Mouse (Mus musculus): Measurements from ENCODE around the gene Nop16. TPM values are rescaled to one million over a fixed set of nuclear protein-coding genes. Genes with fewer than 3 reads are reported as not detected.

The Nop16 gene
- polyA plus RNA-seq, 1 experiment from 2014 or later: 71.2 TPM

DNA sequence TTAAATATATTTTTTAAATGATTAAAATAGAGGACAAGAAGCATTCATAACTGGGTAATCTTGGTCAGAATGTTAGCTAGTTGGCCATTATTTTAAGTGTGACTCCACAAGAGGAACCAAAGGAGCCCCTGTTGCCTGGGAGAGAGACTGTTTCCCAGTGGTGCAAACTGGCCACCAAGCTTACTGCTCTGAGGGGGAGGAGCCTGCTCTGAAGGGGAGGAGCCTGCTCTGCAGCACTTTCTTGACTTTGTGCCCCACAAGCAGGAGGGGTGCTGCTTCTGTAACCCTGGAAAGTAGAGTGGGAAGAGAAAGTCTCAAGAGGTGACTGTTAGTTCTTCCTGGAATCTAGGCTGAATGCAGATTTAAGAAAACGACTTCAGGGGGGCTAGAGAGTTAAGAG lies 20.6 kb downstream of the Nop16 start:
- H3K4me2 ChIP-seq (ENCODE audit: low read depth, low read length): no peak overlapping the region
- no peaks in the 10 kb centered on the region for H3K27me3 ChIP-seq (ENCODE audit: control insufficient read depth, insufficient read depth, low read depth, low read length)
- H3K4me3 ChIP-seq (ENCODE audit: low read length): no peak overlapping the region
- peaks cover 3% of the 10 kb centered on the region for H3K4me1 ChIP-seq (replicated peaks; ENCODE audit: control insufficient read depth, insufficient read depth, low read length)
- 28% methylated on average over 1 of the region's 1 CpGs for WGBS
- no peaks in the 10 kb centered on the region for H3K36me3 ChIP-seq (ENCODE audit: control insufficient read depth, insufficient read depth, low read length)
- no peaks in the 10 kb centered on the region for H3K9me3 ChIP-seq (ENCODE audit: control insufficient read depth, low read length)
- no peak overlapping the region for H3K9ac ChIP-seq (ENCODE audit: low read length)
- no peak for ATAC-seq (ENCODE audit: low read depth)
- H3K27ac ChIP-seq (ENCODE audit: low read length): no peak overlapping the region

DNA sequence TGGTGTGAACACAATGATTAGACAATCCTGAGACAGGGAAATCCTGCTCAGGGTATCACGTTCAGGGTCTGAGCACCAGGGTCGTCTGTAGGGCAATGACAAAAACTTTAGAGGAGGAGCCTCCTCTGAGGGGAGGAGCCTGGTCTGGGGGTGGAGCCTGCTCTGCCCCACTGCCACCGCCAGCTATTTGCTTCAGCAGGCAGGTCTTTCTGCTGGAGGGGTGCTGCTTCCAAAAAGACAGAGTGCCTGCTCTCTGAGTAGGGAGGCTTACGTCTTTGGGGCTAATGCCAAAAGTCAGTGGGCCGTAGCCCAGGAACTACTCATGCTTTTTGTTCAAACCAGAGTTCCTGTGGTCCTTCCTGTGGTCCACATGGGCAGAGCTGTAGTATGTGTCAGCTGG lies 21.5 kb downstream of the Nop16 start:
- Histone ChIP-seq H3K4me2 (ENCODE audit: low read depth, low read length) (no peak overlapping the region), H3K27ac (ENCODE audit: low read length) (no peak overlapping the region), H3K9ac (ENCODE audit: low read length) (no peak overlapping the region), H3K4me1 (replicated peaks; ENCODE audit: control insufficient read depth, insufficient read depth, low read length) (peaks cover 8% of the 10 kb centered on the region), H3K27me3 (ENCODE audit: control insufficient read depth, insufficient read depth, low read depth, low read length) (no peaks in the 10 kb centered on the region), H3K36me3 (ENCODE audit: control insufficient read depth, insufficient read depth, low read length) (no peaks in the 10 kb centered on the region), H3K4me3 (ENCODE audit: low read length) (no peak overlapping the region), H3K9me3 (ENCODE audit: control insufficient read depth, low read length) (no peaks in the 10 kb centered on the region)
- 37% methylated on average over 5 of the region's 5 CpGs for WGBS
- ATAC-seq (ENCODE audit: low read depth): no peak

DNA sequence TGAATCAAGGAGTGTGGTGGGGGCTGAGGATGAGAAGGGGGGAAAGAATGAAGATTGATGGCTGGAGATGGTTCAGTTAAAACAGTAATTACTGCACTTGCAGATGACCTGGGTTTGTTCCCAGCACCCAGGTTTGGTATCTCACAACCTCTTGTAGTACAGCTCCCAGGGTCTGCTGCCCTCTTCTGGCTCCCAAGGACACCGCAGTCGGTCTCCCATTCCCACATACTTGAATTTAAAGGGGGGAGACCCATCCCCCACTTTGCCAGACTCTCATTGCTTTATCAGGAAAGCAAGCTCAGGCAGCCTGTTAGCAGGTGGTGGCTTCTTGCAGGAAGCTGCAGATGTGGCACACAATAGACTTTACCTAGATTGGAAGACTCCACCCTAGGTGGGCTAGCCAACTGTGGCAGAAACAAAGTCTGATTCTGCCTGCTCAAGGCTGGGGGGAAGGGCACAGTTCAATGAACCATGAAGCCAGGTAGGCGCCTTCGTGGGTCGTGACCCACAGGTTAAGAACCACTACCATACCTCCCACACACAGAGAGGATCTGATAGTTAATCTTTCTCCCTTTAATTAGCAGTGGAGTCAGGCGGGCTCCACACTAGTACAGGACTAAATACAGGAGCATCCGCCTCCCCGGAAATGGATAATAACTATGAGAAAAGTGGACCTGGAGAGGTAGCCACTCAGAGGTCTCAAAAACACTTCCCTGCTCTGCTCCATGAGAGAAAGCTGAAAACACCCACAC lies 24.1 kb downstream of the Nop16 start:
- Histone ChIP-seq H3K27ac (ENCODE audit: low read length) (peak overlapping the region; percentile 43; the same call in 1 of the 2 replicates), H3K9ac (ENCODE audit: low read length) (peak overlapping the region; percentile 95), H3K4me2 (ENCODE audit: low read depth, low read length) (peak overlapping the region; percentile 71), H3K4me3 (ENCODE audit: low read length) (peak overlapping the region; percentile 95), H3K27me3 (ENCODE audit: control insufficient read depth, insufficient read depth, low read depth, low read length) (no peaks in the 10 kb centered on the region), H3K4me1 (replicated peaks; ENCODE audit: control insufficient read depth, insufficient read depth, low read length) (peaks cover 8% of the 10 kb centered on the region), H3K36me3 (ENCODE audit: control insufficient read depth, insufficient read depth, low read length) (peaks cover 7% of the 10 kb centered on the region; the same call in 1 of the 2 replicates), H3K9me3 (ENCODE audit: control insufficient read depth, low read length) (no peaks in the 10 kb centered on the region)
- 39% methylated on average over 8 of the region's 8 CpGs for WGBS
- peak; percentile 60 for ATAC-seq (ENCODE audit: low read depth)

DNA sequence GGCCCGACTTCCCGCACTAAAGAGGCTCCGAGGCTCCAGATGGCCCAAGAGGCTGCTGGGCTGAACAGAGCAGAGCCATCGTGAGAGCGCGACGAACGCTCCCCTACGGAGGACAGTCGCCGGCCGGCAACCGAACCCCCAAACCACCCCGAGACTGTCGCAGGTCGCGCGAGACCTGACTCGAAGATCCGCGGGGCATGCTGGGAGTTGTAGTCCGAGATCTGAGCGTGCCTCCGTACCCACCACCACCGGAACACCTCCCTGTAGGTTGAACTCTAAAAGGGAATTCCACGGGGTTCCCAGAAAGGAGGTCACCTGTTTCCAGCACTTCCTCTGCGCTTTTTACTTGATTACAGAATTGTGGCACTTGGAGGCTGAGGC lies 24.7 kb downstream of the Nop16 start, which contains the start of gene 4833439L19Rik:
TSS of gene 4833439L19Rik (minus strand) at position 235 of the 381 bp plus-strand sequence.
- Histone ChIP-seq H3K9ac (ENCODE audit: low read length) (peak within 1 kb of the TSS; percentile 95), H3K27me3 (ENCODE audit: control insufficient read depth, insufficient read depth, low read depth, low read length) (no peaks in the 10 kb centered on the region), H3K27ac (ENCODE audit: low read length) (peak within 1 kb of the TSS; percentile 43; the same call in 1 of the 2 replicates), H3K36me3 (ENCODE audit: control insufficient read depth, insufficient read depth, low read length) (peaks cover 12% of the 10 kb centered on the region; the same call in 1 of the 2 replicates), H3K4me2 (ENCODE audit: low read depth, low read length) (peak within 1 kb of the TSS; percentile 89), H3K9me3 (ENCODE audit: control insufficient read depth, low read length) (no peaks in the 10 kb centered on the region), H3K4me1 (replicated peaks; ENCODE audit: control insufficient read depth, insufficient read depth, low read length) (peaks cover 8% of the 10 kb centered on the region), H3K4me3 (ENCODE audit: low read length) (peak within 1 kb of the TSS; percentile 95)
- peak; percentile 98 for ATAC-seq (ENCODE audit: low read depth)
- under 1% methylated on average over 23 of the region's 27 CpGs for WGBS

DNA sequence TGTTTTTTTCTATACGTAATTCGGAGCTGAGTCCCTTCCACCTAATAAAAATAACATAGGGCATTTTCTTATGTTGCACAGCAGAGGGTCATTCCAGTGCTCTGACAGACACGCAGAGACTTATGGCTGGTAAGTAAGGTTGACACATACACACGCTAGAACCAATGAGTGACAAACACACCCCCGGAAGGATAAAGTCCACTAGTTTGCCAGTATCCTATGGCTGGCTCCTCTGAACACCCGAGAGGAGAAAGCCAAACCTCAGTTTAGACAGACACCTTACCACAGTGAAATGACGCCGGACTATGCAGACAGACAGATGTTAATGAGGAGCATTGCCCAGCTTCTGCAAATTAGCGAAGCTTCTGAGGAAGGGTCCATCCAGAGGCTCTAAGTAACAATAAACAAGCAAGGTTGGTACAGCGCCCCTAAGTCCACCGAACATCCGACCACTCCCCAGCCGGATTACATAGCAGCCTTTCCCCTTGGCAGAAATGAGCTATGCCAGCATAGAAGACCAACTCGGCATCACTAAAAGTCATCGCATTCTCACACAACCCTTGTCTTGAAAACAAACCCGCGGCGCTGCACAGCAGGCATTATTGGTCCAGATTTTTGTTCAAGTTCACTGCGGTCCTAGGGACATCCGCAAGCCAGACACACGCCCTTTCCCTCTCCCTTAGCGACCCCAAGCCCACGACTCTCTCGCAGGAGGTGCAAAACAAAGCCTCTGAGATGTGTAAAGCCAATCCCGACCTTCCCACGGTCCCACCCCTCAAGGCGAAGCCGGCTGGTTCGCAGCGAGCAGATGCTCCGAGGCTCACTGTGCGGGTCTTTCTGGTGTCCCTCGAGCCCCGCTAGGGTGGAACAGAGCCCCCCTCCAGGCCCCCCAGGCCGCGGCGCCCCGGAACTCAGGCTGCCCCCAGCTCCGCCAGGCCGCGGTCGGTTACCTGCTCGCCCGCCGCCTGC lies 25.4 kb downstream of the Nop16 start:
- peaks cover 8% of the 10 kb centered on the region for H3K4me1 ChIP-seq (replicated peaks; ENCODE audit: control insufficient read depth, insufficient read depth, low read length)
- peak; percentile 53; the same call in 1 of the 2 replicates for ATAC-seq (ENCODE audit: low read depth)
- peak overlapping the region; percentile 89 for H3K4me2 ChIP-seq (ENCODE audit: low read depth, low read length)
- H3K27ac ChIP-seq (ENCODE audit: low read length): no peak overlapping the region
- H3K9ac ChIP-seq (ENCODE audit: low read length): peak overlapping the region; percentile 95
- peaks cover 17% of the 10 kb centered on the region; the same call in 1 of the 2 replicates for H3K36me3 ChIP-seq (ENCODE audit: control insufficient read depth, insufficient read depth, low read length)
- no peaks in the 10 kb centered on the region for H3K27me3 ChIP-seq (ENCODE audit: control insufficient read depth, insufficient read depth, low read depth, low read length)
- 9% methylated on average over 42 of the region's 45 CpGs for WGBS
- H3K9me3 ChIP-seq (ENCODE audit: control insufficient read depth, low read length): no peaks in the 10 kb centered on the region
- H3K4me3 ChIP-seq (ENCODE audit: low read length): peak overlapping the region; percentile 95

DNA sequence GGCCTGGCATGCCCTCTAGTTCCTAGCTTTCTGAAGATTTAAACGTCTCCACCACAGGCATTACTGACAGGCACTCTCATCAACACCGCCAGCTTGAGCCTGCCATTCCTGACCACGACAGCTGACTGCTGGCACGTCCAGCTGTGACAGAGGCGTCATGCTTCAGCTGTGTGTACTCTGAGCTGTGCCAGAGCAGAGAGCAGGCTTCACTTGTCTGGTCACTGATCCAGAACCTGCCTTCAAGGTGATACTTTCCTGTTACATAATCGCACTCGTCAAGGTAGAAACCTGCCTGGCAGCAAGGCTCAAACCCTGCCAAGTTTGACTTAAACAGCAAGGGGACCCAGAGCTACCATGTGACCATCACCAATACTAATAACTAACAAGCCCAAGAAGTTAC lies 27.3 kb downstream of the Nop16 start:
- Histone ChIP-seq H3K27ac (ENCODE audit: low read length) (no peak overlapping the region), H3K4me3 (ENCODE audit: low read length) (no peak overlapping the region), H3K4me2 (ENCODE audit: low read depth, low read length) (no peak overlapping the region), H3K27me3 (ENCODE audit: control insufficient read depth, insufficient read depth, low read depth, low read length) (no peaks in the 10 kb centered on the region), H3K9ac (ENCODE audit: low read length) (no peak overlapping the region), H3K4me1 (replicated peaks; ENCODE audit: control insufficient read depth, insufficient read depth, low read length) (peaks cover 8% of the 10 kb centered on the region), H3K36me3 (ENCODE audit: control insufficient read depth, insufficient read depth, low read length) (peaks cover 34% of the 10 kb centered on the region), H3K9me3 (ENCODE audit: control insufficient read depth, low read length) (no peaks in the 10 kb centered on the region)
- WGBS: 75% methylated on average over 7 of the region's 7 CpGs
- no peak for ATAC-seq (ENCODE audit: low read depth)

DNA sequence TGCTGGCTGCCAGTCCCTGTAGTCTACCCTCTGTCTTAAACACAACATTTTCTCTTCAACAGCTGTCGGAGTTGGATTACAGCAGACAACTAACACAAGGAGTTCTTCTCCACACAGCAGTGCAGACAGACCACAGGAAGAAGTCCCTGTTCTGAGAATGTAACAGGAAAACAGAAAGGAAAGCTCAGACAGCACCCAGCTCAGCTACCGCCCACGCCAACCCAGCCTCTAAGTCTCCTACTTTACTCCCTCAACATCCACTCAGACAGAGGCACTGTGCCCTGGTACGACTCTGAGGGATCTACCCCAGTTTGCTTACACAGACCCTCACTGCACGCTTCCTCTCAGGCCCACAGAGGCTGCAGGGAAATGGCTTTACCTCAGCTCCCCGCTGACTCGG lies 29.3 kb downstream of the Nop16 start:
- H3K9me3 ChIP-seq (ENCODE audit: control insufficient read depth, low read length): no peaks in the 10 kb centered on the region
- H3K36me3 ChIP-seq (ENCODE audit: control insufficient read depth, insufficient read depth, low read length): peaks cover 39% of the 10 kb centered on the region
- WGBS: 83% methylated on average over 7 of the region's 7 CpGs
- H3K4me3 ChIP-seq (ENCODE audit: low read length): no peak overlapping the region
- no peaks in the 10 kb centered on the region for H3K27me3 ChIP-seq (ENCODE audit: control insufficient read depth, insufficient read depth, low read depth, low read length)
- ATAC-seq (ENCODE audit: low read depth): no peak
- peaks cover 8% of the 10 kb centered on the region for H3K4me1 ChIP-seq (replicated peaks; ENCODE audit: control insufficient read depth, insufficient read depth, low read length)
- H3K4me2 ChIP-seq (ENCODE audit: low read depth, low read length): no peak overlapping the region
- H3K27ac ChIP-seq (ENCODE audit: low read length): no peak overlapping the region
- H3K9ac ChIP-seq (ENCODE audit: low read length): no peak overlapping the region

DNA sequence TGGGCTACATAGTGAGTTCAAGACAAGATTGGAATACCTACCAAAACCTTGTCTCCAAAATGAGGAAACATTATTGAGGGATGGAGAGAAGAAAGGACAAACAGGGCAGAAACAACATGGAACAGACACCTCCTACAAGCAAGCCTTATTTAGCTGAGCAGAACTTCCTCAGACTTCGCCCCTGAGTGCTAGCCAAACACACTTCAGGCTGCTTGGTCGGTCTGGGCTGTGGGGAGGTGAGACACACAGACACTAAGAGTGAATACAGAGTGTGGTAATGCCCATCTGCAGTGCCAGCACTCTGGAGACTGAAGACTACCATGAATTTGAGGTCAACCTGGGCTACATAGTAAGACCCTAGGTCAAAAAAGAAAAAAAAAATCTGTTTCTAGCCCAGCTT lies 30.2 kb downstream of the Nop16 start:
- 81% methylated on average over 2 of the region's 2 CpGs for WGBS
- Histone ChIP-seq H3K27ac (ENCODE audit: low read length) (no peak overlapping the region), H3K36me3 (ENCODE audit: control insufficient read depth, insufficient read depth, low read length) (peaks cover 40% of the 10 kb centered on the region), H3K9me3 (ENCODE audit: control insufficient read depth, low read length) (no peaks in the 10 kb centered on the region), H3K4me3 (ENCODE audit: low read length) (no peak overlapping the region), H3K4me1 (replicated peaks; ENCODE audit: control insufficient read depth, insufficient read depth, low read length) (peaks cover 8% of the 10 kb centered on the region), H3K27me3 (ENCODE audit: control insufficient read depth, insufficient read depth, low read depth, low read length) (no peaks in the 10 kb centered on the region), H3K4me2 (ENCODE audit: low read depth, low read length) (no peak overlapping the region), H3K9ac (ENCODE audit: low read length) (no peak overlapping the region)
- ATAC-seq (ENCODE audit: low read depth): no peak

DNA sequence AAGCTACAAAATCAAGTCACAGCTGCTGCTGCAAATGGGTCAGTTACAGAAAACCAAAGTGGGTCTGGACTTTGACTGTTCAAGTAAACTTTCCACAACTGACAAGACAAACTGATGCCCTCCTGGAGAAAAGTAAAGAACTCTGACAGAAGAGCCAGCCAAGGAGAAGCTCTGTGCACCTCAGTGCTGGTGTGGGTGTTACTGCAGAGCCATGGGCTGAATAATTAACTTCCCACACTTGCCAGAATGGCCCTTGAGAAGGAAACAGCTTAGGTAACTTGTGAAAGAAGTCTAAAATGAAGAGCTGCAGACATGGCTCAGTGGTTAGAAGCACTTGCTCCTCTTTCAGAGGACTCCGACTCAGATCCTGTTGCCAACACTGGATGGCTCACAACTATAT lies 32.2 kb downstream of the Nop16 start:
- no peak overlapping the region for H3K4me2 ChIP-seq (ENCODE audit: low read depth, low read length)
- H3K36me3 ChIP-seq (ENCODE audit: control insufficient read depth, insufficient read depth, low read length): peaks cover 45% of the 10 kb centered on the region
- no peak overlapping the region for H3K27ac ChIP-seq (ENCODE audit: low read length)
- H3K4me1 ChIP-seq (replicated peaks; ENCODE audit: control insufficient read depth, insufficient read depth, low read length): no peaks in the 10 kb centered on the region
- H3K27me3 ChIP-seq (ENCODE audit: control insufficient read depth, insufficient read depth, low read depth, low read length): no peaks in the 10 kb centered on the region
- 95% methylated on average over 1 of the region's 1 CpGs for WGBS
- H3K9me3 ChIP-seq (ENCODE audit: control insufficient read depth, low read length): no peaks in the 10 kb centered on the region
- H3K9ac ChIP-seq (ENCODE audit: low read length): no peak overlapping the region
- no peak for ATAC-seq (ENCODE audit: low read depth)
- H3K4me3 ChIP-seq (ENCODE audit: low read length): no peak overlapping the region
